13 mouse cellular contexts compared by ENCODE assay signal in genomic region chr19:24646162-24646829, GRCm38 (mm10). TPM values are rescaled to one million over a fixed set of nuclear protein-coding genes. Genes with fewer than 3 reads are reported as not detected.
DNase-seq lines count a peak whose midpoint lies in the region; ATAC-seq and TF ChIP-seq lines count a peak whose summit lies in the region.
"Had no signal": no experiment of that assay in that cellular context is flagged by ENCODE, and none has a peak within 500 bp of the region (broad histone marks: within the 10 kb centered on the region; RNA-seq: fewer than 3 reads in every experiment).

No protein-coding gene starts in this region.

- H3K27me3 ChIP-seq in CH12.LX (replicated peaks) = no peaks in the 10 kb centered on the region
- H3K27me3 ChIP-seq: liver, embryonic 12.5 days; midbrain, embryonic 13.5 days had no signal

- TF ChIP-seq POLR2A in CH12.LX (IDR thresholded peaks at IDR 0.05; ENCODE audit: low read depth, low read length) = no peak

- no peaks in the 10 kb centered on the region for H3K9me3 ChIP-seq in CH12.LX (replicated peaks; ENCODE audit: low read length)
- H3K9me3 ChIP-seq: liver, embryonic 12.5 days; midbrain, embryonic 13.5 days had no signal

- TF ChIP-seq EP300 in CH12.LX (IDR thresholded peaks at IDR 0.05; ENCODE audit: low read length) = peak; percentile 54; the same call in 1 of the 2 replicates

- TF ChIP-seq RAD21 in CH12.LX (IDR thresholded peaks at IDR 0.05; ENCODE audit: low read depth, low read length) = no peak

- peak overlapping the region; percentile 22; the same call in 1 of the 2 replicates for H3K4me2 ChIP-seq in CH12.LX (ENCODE audit: insufficient read depth, low read depth, poor library complexity, severe bottlenecking)
- H3K4me2 ChIP-seq: hindbrain, embryonic 14.5 days; liver, embryonic 12.5 days; midbrain, embryonic 13.5 days had no signal

- H3K27ac ChIP-seq in CH12.LX (ENCODE audit: insufficient read depth, low read depth) = no peak overlapping the region
- H3K27ac ChIP-seq: hindbrain, embryonic 14.5 days; liver, embryonic 12.5 days; midbrain, embryonic 13.5 days had no signal

- H3K79me2 ChIP-seq in CH12.LX (replicated peaks; ENCODE audit: control insufficient read depth, extremely low read depth, insufficient read depth, poor library complexity, severe bottlenecking) = no peaks in the 10 kb centered on the region

- no peak for TF ChIP-seq CTCF in CH12.LX (conservative IDR thresholded peaks at IDR 0.05 in 1 of 2, IDR thresholded peaks at IDR 0.05 in 1 of 2; ENCODE audit: low read depth in 2 of 2, low read length in 2 of 2)

- no peaks in the 10 kb centered on the region for H3K36me3 ChIP-seq in CH12.LX (replicated peaks in 1 of 2; ENCODE audit: control insufficient read depth in 1 of 2, insufficient read depth in 1 of 2, low read length in 1 of 2)
- H3K36me3 ChIP-seq: liver, embryonic 12.5 days; midbrain, embryonic 13.5 days had no signal

- H3K4me3 ChIP-seq in CH12.LX (replicated peaks in 1 of 3; ENCODE audit: low read depth in 2 of 3, low read length in 2 of 3, poor library complexity in 1 of 3) = no peak overlapping the region
- H3K4me3 ChIP-seq: liver, embryonic 12.5 days; midbrain, embryonic 13.5 days had no signal

- in situ Hi-C loops in CH12.LX (cut with MboI; ENCODE audit: low pct_ligation_motif_present, low pct_unique_long_range_greater_than_20kb, low sequenced_read_pairs) = no loop called here

- ATAC-seq in inflammation-experienced regulatory T-cells, adult 6 months = peak; percentile 80
- no peak for ATAC-seq in erythroid progenitor cell, adult 5-6 weeks (replicated peaks; ENCODE audit: low FRiP score, poor library complexity, severe bottlenecking)
- ATAC-seq: liver, embryonic 12.5 days; midbrain, embryonic 13.5 days had no signal

- peak; percentile 52 for DNase-seq in heart, adult 11 months
- no peak for DNase-seq in heart, adult 8-10 months (ENCODE audit: low spot score)
- DNase-seq in CH12.LX (ENCODE audit: extremely low read depth) = peak; percentile 84
- DNase-seq in spleen, postnatal 10 days (ENCODE audit: low spot score in 2 of 2) = peak; percentile 11 to 62
- no peak for DNase-seq in cerebellum, postnatal 36 days
- DNase-seq in right cerebral cortex, adult 18-20 months = no peak
- DNase-seq: cerebellum, postnatal 25 days; lung, postnatal 14 days had no signal

- no peak overlapping the region for H3K9ac ChIP-seq in CH12.LX (ENCODE audit: insufficient read depth, low read depth)
- H3K9ac ChIP-seq: hindbrain, embryonic 14.5 days; liver, embryonic 12.5 days; midbrain, embryonic 13.5 days had no signal

- dilution Hi-C loops in CH12.LX (cut with MboI; ENCODE audit: extremely low pct_ligation_motif_present, extremely low pct_unique_long_range_greater_than_20kb, low sequenced_read_pairs) = no loop called here

- H3K4me1 ChIP-seq in CH12.LX (ENCODE audit: control insufficient read depth in 1 of 2, insufficient read depth in 2 of 2) = peaks cover 0 to 40% of the 10 kb centered on the region in 2 experiments; a peak in 2 of 4 replicates
- H3K4me1 ChIP-seq: liver, embryonic 12.5 days had no signal

TF ChIP-seq in CH12.LX, 34 proteins besides CTCF, POLR2A, EP300 and RAD21:
- no peak for TF ChIP-seq ZMIZ1 (IDR thresholded peaks at IDR 0.05; ENCODE audit: low read depth, low read length)
- peak; percentile 64 for TF ChIP-seq BHLHE40 (IDR thresholded peaks at IDR 0.05; ENCODE audit: low read depth, low read length)
- no peak for TF ChIP-seq MAX (IDR thresholded peaks at IDR 0.05; ENCODE audit: low read length)
- 0 out of 2 replicates have a peak, but pooled peaks have one; percentile 39 for TF ChIP-seq HCFC1 (IDR thresholded peaks at IDR 0.05; ENCODE audit: low read depth, low read length)
- TF ChIP-seq MEF2A (IDR thresholded peaks at IDR 0.05; ENCODE audit: borderline replicate concordance, low read depth, low read length) = peak; percentile 50
- TF ChIP-seq IRF4 (IDR thresholded peaks at IDR 0.05; ENCODE audit: low read depth, low read length) = 0 out of 2 replicates have a peak, but pooled peaks have one; percentile 19
- TF ChIP-seq NRF1 (IDR thresholded peaks at IDR 0.05; ENCODE audit: low read depth, low read length) = no peak

RNA-seq across cellular contexts. Expression of gene Tmem252, which starts 27.5 kb away (rescaled TPM):
- total RNA-seq in heart, adult 8-10 months (2022) = under 1 TPM in 3 of 4 experiments, not detected in 1; 0.09 to 0.11 (median 0.09) TPM
- not detected in 2 replicates for total RNA-seq in CH12.LX (2012; rRNA removed)
- not detected in 2 replicates for total RNA-seq in CH12.LX (2014; rRNA removed)
- not detected in 2 replicates for polyA plus RNA-seq in CH12.LX (2012; ENCODE audit: insufficient read length, low read depth)
- polyA plus RNA-seq in inflammation-experienced regulatory T-cells, adult 6 months (2017; shearing (Covaris generic)) = not detected
- total RNA-seq in erythroid progenitor cell, adult 5-6 weeks (2015; ENCODE audit: low replicate concordance) = not detected in 2 replicates
- total RNA-seq in erythroid progenitor cell, adult 5-6 weeks (2017; ENCODE audit: low replicate concordance) = not detected in 2 replicates

Comparison
In these comparisons a context has a peak if more than half of its experiments do, and no peak if none do; other contexts are left out.
1. DNase-seq: peak in heart, adult 11 months (single experiment), CH12.LX (single experiment) and spleen, postnatal 10 days (2 of 2); none in heart, adult 8-10 months (single experiment), cerebellum, postnatal 36 days (0 of 2) and right cerebral cortex, adult 18-20 months (single experiment).